Mouse (Mus musculus): ENCODE results near the gene Gm5431. TPM values are rescaled to one million over a fixed set of nuclear protein-coding genes. Genes with fewer than 3 reads are reported as not detected.
"Not testable (repeated sequence)": the region's sequence is repeated elsewhere in the genome, so short reads cannot be mapped to it uniquely, and the experiment has no call there.

Gm5431 gene
- polyA plus RNA-seq, 1 experiment from 2014 or later: 0.30 TPM

DNA sequence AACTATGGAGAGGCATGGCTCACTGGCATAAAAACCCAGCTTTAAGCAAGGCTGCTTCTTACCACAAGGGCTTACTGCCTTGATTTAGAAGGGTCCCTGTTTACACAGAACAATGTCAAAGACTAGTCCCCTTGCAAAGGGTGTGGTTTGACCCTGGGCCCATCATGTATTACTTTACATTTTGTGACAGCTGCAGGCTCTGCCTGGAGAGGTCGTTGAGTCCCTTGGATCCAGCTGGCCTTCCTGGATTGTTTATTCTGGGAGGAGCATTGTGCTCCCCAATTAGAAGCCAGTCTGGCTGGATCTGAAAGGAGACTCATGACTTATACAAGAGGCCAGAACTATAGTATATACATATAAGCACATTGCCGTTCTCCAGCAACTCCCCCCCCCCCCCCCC lies 51.8 kb downstream of the Gm5431 start:
- Histone ChIP-seq H3K27ac (ENCODE audit: low read depth) (no peak overlapping the region), H3K27me3 (replicated peaks; ENCODE audit: control insufficient read depth, insufficient read depth, low read length) (0 out of 2 replicates have a peak, but pooled peaks cover 5% of the 10 kb centered on the region), H3K4me2 (ENCODE audit: low read length) (no peak overlapping the region), H3K4me1 (replicated peaks; ENCODE audit: control insufficient read depth, insufficient read depth, low read length) (peaks cover 12% of the 10 kb centered on the region; the same call in 1 of the 2 replicates), H3K4me3 (ENCODE audit: low read depth, low read length) (no peak overlapping the region), H3K9me3 (ENCODE audit: control insufficient read depth, low read length) (0 out of 2 replicates have a peak, but pooled peaks cover 2% of the 10 kb centered on the region), H3K36me3 (ENCODE audit: control insufficient read depth, insufficient read depth, low read length) (no peaks in the 10 kb centered on the region), H3K9ac (ENCODE audit: low read length) (no peak overlapping the region)
- DNase-seq (ENCODE audit: low spot score): no peak
- ATAC-seq (replicated peaks; ENCODE audit: low FRiP score, low TSS enrichment, low read depth): no peak
- WGBS: 36% methylated on average over 2 of the region's 2 CpGs

DNA sequence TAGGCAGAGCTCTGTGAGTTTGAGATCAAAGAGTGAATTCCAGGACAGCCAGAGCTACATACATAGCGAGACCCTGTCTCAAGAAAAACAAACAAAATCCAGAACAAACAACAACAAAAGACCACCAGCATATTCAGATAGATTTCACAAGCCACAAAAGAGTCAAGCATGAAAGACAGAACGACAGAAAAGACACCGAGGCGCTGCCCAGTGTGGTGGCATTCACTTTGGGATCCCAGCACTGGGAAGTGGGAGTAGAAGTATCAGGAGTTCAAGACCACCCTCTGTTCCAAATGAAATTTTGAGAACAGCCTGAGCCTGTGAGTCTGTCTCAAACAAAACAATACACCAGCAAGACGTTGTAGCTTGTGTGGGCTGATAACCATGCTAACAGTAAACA lies 55.1 kb downstream of the Gm5431 start:
- DNase-seq (ENCODE audit: low spot score): no peak
- Histone ChIP-seq H3K9me3 (ENCODE audit: control insufficient read depth, low read length) (0 out of 2 replicates have a peak, but pooled peaks cover 2% of the 10 kb centered on the region), H3K4me3 (ENCODE audit: low read depth, low read length) (no peak overlapping the region), H3K27ac (ENCODE audit: low read depth) (no peak overlapping the region), H3K27me3 (replicated peaks; ENCODE audit: control insufficient read depth, insufficient read depth, low read length) (0 out of 2 replicates have a peak, but pooled peaks cover 5% of the 10 kb centered on the region), H3K4me2 (ENCODE audit: low read length) (no peak overlapping the region), H3K36me3 (ENCODE audit: control insufficient read depth, insufficient read depth, low read length) (no peaks in the 10 kb centered on the region), H3K4me1 (replicated peaks; ENCODE audit: control insufficient read depth, insufficient read depth, low read length) (no peaks in the 10 kb centered on the region), H3K9ac (ENCODE audit: low read length) (no peak overlapping the region)
- 66% methylated on average over 5 of the region's 5 CpGs for WGBS
- ATAC-seq (replicated peaks; ENCODE audit: low FRiP score, low TSS enrichment, low read depth): no peak

DNA sequence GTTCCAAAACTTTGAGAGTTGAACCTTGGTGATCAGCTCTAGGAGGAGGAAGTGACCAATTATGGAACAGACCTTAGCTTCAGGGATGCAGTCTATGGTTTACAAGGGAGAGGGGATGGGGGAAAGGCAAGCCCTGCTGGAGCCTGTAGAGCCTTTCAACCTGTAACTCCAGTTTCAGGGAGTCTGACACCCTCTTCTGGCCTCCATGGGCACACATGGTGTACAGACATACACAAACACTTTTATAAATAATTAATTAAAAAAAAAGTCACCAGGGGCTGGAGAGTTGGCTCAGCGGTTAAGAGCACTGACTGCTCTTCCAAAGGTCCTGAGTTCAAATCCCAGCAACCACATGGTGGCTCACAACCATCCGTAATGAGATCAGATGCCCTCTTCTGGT lies 55.7 kb downstream of the Gm5431 start:
- H3K9me3 ChIP-seq (ENCODE audit: control insufficient read depth, low read length); H3K27ac ChIP-seq (ENCODE audit: low read depth); H3K4me1 ChIP-seq (replicated peaks; ENCODE audit: control insufficient read depth, insufficient read depth, low read length); DNase-seq (ENCODE audit: low spot score); H3K4me2 ChIP-seq (ENCODE audit: low read length); H3K9ac ChIP-seq (ENCODE audit: low read length); ATAC-seq (replicated peaks; ENCODE audit: low FRiP score, low TSS enrichment, low read depth); H3K4me3 ChIP-seq (ENCODE audit: low read depth, low read length); H3K36me3 ChIP-seq (ENCODE audit: control insufficient read depth, insufficient read depth, low read length); H3K27me3 ChIP-seq (replicated peaks; ENCODE audit: control insufficient read depth, insufficient read depth, low read length): not testable (repeated sequence)
- 86% methylated on average over 2 of the region's 2 CpGs for WGBS

DNA sequence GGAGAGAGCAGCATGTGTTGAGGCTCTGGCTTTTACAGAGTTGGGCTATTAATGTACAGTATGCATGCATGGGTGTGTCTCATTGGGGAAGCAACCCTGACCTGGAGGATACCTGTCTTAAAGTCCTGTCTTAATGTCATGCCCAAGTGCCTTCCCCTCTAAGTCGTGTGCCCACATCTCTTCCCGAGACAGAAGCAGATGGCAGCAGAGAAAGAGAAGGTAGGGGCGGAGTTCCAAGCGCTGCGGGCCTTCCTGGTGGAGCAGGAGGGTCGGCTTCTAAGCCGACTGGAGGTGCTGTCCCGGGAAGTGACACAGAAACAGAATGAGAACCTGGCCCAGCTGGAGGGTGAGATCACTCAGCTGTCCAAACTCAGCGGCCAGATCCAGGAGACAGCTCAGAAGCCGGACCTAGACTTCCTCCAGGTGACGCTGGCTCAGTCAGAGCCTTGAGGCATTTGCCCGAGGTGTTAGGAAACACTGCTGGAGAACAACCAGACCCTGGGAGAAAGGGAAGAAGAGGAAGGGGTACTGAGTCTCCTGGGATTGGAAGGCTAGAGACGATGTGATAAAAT lies 56.7 kb downstream of the Gm5431 start:
- H3K4me3 ChIP-seq (ENCODE audit: low read depth, low read length): no peak overlapping the region
- H3K9me3 ChIP-seq (ENCODE audit: control insufficient read depth, low read length): no peaks in the 10 kb centered on the region
- H3K27me3 ChIP-seq (replicated peaks; ENCODE audit: control insufficient read depth, insufficient read depth, low read length): 0 out of 2 replicates have a peak, but pooled peaks cover 5% of the 10 kb centered on the region
- no peaks in the 10 kb centered on the region for H3K4me1 ChIP-seq (replicated peaks; ENCODE audit: control insufficient read depth, insufficient read depth, low read length)
- H3K4me2 ChIP-seq (ENCODE audit: low read length): no peak overlapping the region
- 32% methylated on average over 13 of the region's 13 CpGs for WGBS
- no peak overlapping the region for H3K27ac ChIP-seq (ENCODE audit: low read depth)
- DNase-seq (ENCODE audit: low spot score) (no peak), ATAC-seq (replicated peaks; ENCODE audit: low FRiP score, low TSS enrichment, low read depth) (no peak)
- H3K9ac ChIP-seq (ENCODE audit: low read length): no peak overlapping the region
- H3K36me3 ChIP-seq (ENCODE audit: control insufficient read depth, insufficient read depth, low read length): no peaks in the 10 kb centered on the region

DNA sequence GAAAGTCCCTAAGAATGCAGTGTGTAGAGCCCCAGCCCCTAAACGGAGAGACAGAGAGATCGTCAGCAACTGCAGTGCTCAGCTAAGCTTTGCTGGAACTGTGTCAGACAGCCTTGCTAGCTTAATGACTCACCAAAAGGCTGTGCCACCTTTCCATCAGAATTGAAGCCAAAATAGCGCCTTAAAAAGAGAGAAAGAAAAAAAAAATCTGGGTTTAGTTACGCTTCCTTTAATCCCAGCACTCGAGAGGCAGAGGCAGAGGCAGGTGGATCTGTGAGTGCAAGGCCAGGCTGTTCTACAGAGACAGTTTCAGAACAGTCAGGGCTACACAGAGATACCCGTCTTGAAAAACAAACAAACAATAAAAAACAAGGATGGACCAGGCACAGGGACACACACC lies 57.7 kb downstream of the Gm5431 start:
- WGBS: 56% methylated on average over 6 of the region's 6 CpGs
- Histone ChIP-seq H3K9ac (ENCODE audit: low read length) (no peak overlapping the region), H3K27ac (ENCODE audit: low read depth) (no peak overlapping the region), H3K4me2 (ENCODE audit: low read length) (no peak overlapping the region), H3K36me3 (ENCODE audit: control insufficient read depth, insufficient read depth, low read length) (no peaks in the 10 kb centered on the region), H3K9me3 (ENCODE audit: control insufficient read depth, low read length) (no peaks in the 10 kb centered on the region), H3K4me1 (replicated peaks; ENCODE audit: control insufficient read depth, insufficient read depth, low read length) (no peaks in the 10 kb centered on the region), H3K4me3 (ENCODE audit: low read depth, low read length) (no peak overlapping the region), H3K27me3 (replicated peaks; ENCODE audit: control insufficient read depth, insufficient read depth, low read length) (no peaks in the 10 kb centered on the region)
- ATAC-seq (replicated peaks; ENCODE audit: low FRiP score, low TSS enrichment, low read depth): no peak
- no peak for DNase-seq (ENCODE audit: low spot score)

DNA sequence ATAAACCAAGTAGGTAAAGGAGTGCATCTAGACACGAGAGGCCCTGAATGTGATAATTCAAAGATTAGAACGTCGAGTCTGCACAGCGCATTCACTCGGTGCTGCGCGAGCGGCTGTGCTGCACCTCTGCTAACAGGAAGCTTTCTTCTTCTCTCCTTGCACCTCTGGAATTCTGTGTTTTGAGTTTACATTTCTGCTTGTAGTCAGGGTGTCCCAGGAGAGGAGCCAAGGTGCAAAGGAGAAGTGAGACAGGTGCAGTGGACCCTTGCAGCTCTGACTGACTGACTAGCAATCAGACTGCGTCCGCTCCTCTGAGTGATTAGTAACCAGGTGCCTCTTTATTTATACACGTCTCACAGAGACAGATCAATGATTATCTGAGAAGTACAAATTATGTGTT lies 58.8 kb downstream of the Gm5431 start:
- ATAC-seq (replicated peaks; ENCODE audit: low FRiP score, low TSS enrichment, low read depth) (no peak), DNase-seq (ENCODE audit: low spot score) (no peak)
- Histone ChIP-seq H3K27me3 (replicated peaks; ENCODE audit: control insufficient read depth, insufficient read depth, low read length) (no peaks in the 10 kb centered on the region), H3K4me2 (ENCODE audit: low read length) (no peak overlapping the region), H3K27ac (ENCODE audit: low read depth) (no peak overlapping the region), H3K9me3 (ENCODE audit: control insufficient read depth, low read length) (no peaks in the 10 kb centered on the region), H3K4me1 (replicated peaks; ENCODE audit: control insufficient read depth, insufficient read depth, low read length) (peaks cover 5% of the 10 kb centered on the region; the same call in 1 of the 2 replicates), H3K9ac (ENCODE audit: low read length) (no peak overlapping the region), H3K36me3 (ENCODE audit: control insufficient read depth, insufficient read depth, low read length) (no peaks in the 10 kb centered on the region), H3K4me3 (ENCODE audit: low read depth, low read length) (no peak overlapping the region)
- WGBS: 63% methylated on average over 11 of the region's 11 CpGs

DNA sequence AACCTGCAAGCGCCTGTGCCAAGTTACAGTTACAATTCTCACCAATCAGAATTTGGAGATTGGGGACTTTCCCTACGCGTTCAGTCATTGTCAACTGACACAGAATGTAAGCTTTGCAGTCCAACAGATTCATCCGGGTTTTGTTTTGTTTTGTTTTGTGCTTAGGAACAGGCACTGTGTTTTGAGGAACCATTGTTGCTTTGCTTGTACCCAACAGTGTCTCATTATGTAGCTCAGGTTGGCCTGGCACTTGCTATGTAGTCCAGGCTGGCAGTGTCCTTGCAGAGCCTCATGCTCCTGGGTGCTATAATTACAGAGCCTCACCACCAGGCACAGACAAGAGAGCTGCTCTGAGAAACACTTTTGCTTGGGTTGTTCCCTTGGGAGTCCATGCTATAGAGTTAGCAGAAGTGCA lies 59.6 kb downstream of the Gm5431 start:
- no peaks in the 10 kb centered on the region for H3K9me3 ChIP-seq (ENCODE audit: control insufficient read depth, low read length)
- DNase-seq (ENCODE audit: low spot score) (no peak), ATAC-seq (replicated peaks; ENCODE audit: low FRiP score, low TSS enrichment, low read depth) (no peak)
- H3K9ac ChIP-seq (ENCODE audit: low read length): no peak overlapping the region
- H3K4me2 ChIP-seq (ENCODE audit: low read length): no peak overlapping the region
- no peaks in the 10 kb centered on the region for H3K27me3 ChIP-seq (replicated peaks; ENCODE audit: control insufficient read depth, insufficient read depth, low read length)
- no peak overlapping the region for H3K4me3 ChIP-seq (ENCODE audit: low read depth, low read length)
- no peaks in the 10 kb centered on the region for H3K36me3 ChIP-seq (ENCODE audit: control insufficient read depth, insufficient read depth, low read length)
- H3K4me1 ChIP-seq (replicated peaks; ENCODE audit: control insufficient read depth, insufficient read depth, low read length): peaks cover 5% of the 10 kb centered on the region; the same call in 1 of the 2 replicates
- 86% methylated on average over 4 of the region's 4 CpGs for WGBS
- H3K27ac ChIP-seq (ENCODE audit: low read depth): no peak overlapping the region

DNA sequence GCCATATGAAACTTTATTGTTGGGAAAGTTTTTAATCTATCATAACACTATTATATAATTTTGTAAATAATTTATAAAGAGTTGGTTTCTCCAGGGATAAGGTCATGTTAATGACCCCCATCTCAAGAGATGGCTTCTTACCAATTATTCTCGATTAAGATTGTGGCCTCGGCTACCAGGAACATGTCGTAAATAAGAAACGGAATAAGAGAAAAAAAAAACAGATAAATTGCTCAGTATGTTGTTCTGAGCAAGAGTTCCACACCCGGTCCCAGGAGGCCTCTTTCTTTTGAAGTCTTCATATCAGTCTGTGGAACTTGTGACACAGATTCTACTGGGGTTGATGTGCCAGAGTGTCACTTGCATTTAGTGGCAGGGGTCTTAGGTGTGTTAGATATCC lies 60.8 kb downstream of the Gm5431 start:
- ATAC-seq (replicated peaks; ENCODE audit: low FRiP score, low TSS enrichment, low read depth) (no peak), DNase-seq (ENCODE audit: low spot score) (no peak)
- Histone ChIP-seq H3K4me3 (ENCODE audit: low read depth, low read length) (no peak overlapping the region), H3K27me3 (replicated peaks; ENCODE audit: control insufficient read depth, insufficient read depth, low read length) (0 out of 2 replicates have a peak, but pooled peaks cover 7% of the 10 kb centered on the region), H3K36me3 (ENCODE audit: control insufficient read depth, insufficient read depth, low read length) (no peaks in the 10 kb centered on the region), H3K4me1 (replicated peaks; ENCODE audit: control insufficient read depth, insufficient read depth, low read length) (peaks cover 11% of the 10 kb centered on the region), H3K9me3 (ENCODE audit: control insufficient read depth, low read length) (no peaks in the 10 kb centered on the region), H3K27ac (ENCODE audit: low read depth) (no peak overlapping the region), H3K4me2 (ENCODE audit: low read length) (no peak overlapping the region), H3K9ac (ENCODE audit: low read length) (no peak overlapping the region)
- WGBS: 78% methylated on average over 5 of the region's 5 CpGs

DNA sequence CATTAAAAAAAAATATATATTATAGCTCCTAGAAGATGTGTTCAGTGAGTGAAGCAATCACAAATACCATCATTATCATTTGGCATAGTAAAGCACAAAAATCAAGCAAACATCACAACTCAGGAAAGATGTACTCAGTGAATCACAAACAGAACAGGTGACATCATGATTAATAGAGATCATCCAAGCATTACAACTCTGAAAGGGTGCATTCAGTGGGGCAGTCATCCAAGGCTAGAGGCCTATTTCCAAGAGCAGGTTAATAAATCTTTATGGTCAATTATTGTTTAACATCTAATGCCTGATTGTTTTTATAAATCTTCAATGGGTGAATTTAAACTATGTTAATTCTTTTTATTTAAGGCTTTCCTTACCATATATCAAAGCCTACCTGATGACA lies 61.2 kb downstream of the Gm5431 start:
- Histone ChIP-seq H3K27ac (ENCODE audit: low read depth) (no peak overlapping the region), H3K4me3 (ENCODE audit: low read depth, low read length) (no peak overlapping the region), H3K27me3 (replicated peaks; ENCODE audit: control insufficient read depth, insufficient read depth, low read length) (0 out of 2 replicates have a peak, but pooled peaks cover 7% of the 10 kb centered on the region), H3K4me2 (ENCODE audit: low read length) (no peak overlapping the region), H3K9ac (ENCODE audit: low read length) (no peak overlapping the region), H3K36me3 (ENCODE audit: control insufficient read depth, insufficient read depth, low read length) (no peaks in the 10 kb centered on the region), H3K4me1 (replicated peaks; ENCODE audit: control insufficient read depth, insufficient read depth, low read length) (peaks cover 11% of the 10 kb centered on the region), H3K9me3 (ENCODE audit: control insufficient read depth, low read length) (no peaks in the 10 kb centered on the region)
- ATAC-seq (replicated peaks; ENCODE audit: low FRiP score, low TSS enrichment, low read depth) (no peak), DNase-seq (ENCODE audit: low spot score) (no peak)

Data from intestine, embryonic 14.5 days (tissue).